Mouse (Mus musculus) thymus, adult 18-20 months (tissue): ENCODE results near the gene Pgap2.

Source experiments
- DNase-seq, 2 experiments: peaks; one replicate each; pipeline ENCODE4 v3.0.0; 2022; ENCODE audit warnings: mixed read lengths in 2 of 2

Pgap2 gene

GRCm38 (mm10) chr7:102209756-102210721 is at the start of gene Pgap2, which contains the start of gene Nup98:
Gene Pgap2 (plus strand): TSS chr7:102210208.
Gene Nup98 (minus strand): TSS chr7:102210176.
- peak; percentile 96 to 98 for DNase-seq

DNA sequence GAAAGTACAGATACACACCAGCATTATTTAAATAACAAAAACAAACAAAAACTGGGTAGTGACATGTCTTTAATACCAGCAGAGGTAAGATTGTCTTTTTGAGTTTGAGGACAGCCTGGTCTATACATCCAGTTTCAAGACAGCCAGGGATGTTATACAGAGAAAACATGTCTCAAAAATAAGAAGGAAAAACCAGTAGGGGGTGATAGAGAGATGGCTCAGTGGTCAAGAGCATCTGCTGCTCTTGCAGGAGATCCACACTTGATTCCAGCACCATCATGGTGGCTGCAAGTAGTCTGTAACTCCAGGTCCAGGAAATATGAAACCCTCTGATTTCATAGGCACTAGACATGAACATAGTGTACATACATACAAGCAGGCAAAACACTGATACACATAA is 39.7 kb upstream of the Pgap2 start:
- no peak for DNase-seq

DNA sequence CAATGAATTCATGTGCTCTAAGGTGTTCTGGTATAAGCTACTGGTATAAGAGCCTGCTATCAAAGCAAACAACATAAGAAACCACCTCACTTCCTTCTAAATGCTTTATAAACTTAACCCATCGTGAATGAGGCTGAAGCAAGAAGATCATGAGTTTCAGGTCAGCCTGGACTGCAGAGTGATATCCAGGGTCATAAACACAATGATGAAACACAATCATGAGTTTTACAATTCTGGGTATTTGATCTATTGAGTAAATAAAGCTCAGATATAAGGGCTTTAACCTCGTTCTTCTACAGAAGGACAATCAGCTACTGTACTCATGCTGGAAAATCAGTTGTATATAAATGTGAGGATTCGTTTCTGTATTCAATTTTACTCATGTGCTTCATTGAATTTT is 26.2 kb upstream of the Pgap2 start:
- no peak for DNase-seq

DNA sequence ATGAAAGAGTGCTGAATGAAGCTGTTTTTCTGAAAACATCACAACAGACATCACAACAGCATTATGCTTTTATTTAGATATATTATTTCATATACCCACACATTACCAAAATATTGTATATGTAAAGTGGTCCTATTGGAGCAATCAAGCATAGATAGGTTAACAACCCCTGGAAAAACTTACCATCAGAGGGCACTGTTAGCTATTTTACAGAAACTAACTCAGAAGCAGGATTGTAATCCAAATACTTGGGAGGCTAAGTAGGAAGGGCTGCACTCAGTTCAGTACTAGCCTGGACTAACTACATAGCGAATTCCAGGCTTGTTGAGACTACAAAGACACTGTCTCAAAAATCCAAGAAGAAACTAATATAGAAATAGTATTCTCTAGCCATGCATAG is 17.7 kb upstream of the Pgap2 start:
- DNase-seq, result no peak

- DNase-seq, result no peak
Observed at GRCm38 (mm10) chr7:102200576-102200975, 9.4 kb upstream of the Pgap2 start.

DNA sequence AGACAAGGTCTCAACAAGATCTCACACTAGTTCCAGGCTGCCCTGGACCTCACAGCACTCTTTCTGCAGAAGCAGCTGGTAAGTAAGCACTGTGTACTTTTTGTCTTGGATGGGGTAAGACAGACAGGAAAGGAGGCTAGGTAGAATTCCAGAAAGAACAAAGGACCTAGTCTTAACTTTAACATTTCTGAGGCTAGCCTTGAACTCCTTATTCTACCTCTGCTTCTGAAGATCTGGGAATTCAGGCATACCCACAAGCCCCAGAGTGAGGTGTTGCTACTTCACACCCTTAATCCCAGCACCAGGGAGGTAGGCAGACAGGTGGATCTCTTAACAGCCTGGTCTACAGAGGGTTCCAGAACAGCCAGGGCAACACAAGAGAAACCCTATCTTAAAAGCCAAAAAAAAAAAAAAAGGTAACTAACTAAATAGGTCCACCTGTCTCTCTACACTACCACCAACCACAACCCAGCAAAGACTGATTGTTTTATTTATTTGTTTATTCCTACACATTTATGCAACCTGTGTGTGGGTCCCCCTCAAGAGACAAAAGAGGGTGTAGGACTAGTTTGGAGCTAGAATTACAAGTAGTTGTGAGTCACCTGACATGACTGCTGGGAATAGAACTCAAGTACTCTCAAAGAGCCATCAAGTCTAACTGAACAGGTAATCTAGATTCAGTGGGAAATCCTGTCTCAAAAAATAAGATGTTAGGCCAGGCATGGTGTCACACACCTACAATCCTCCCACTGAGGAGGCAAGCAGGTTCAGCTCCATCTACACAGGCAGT is 8.8 kb upstream of the Pgap2 start:
- no peak for DNase-seq

DNA sequence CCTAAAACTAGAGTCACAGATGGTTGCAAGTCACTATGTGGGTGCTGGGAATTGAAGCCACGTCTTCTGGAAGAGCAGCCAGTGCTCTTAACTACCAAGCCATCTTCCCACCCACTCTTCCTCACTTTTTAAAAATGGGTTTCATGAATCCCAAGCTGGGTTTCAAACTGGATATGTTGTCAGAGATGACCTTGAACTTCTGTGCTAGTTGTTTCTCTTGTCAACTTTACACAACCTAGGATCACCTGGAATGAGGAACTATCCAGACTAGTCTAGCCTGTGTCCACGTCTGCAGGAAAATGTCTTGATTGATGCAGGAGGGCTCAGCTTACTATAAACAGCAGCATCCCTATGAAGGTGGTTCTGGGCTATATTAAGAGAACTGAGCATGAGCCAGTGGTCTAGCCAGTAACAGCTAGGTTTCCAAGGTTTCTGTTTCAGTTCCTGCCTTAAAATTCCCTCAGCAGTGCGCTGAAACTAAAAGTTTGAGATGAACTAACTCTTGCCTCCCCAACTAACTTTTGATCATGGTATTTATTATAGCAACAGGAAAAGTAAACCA is 5.6 kb upstream of the Pgap2 start:
- DNase-seq, result no peak

GRCm38 (mm10) chr7:102205646-102206045 is 4.4 kb upstream of the Pgap2 start:
- no peak for DNase-seq

GRCm38 (mm10) chr7:102208806-102209363 is 1.1 kb upstream of the Pgap2 start:
- no peak for DNase-seq

- no peak for DNase-seq
Observed at GRCm38 (mm10) chr7:102211071-102211470, 1.1 kb downstream of the Pgap2 start.

DNA sequence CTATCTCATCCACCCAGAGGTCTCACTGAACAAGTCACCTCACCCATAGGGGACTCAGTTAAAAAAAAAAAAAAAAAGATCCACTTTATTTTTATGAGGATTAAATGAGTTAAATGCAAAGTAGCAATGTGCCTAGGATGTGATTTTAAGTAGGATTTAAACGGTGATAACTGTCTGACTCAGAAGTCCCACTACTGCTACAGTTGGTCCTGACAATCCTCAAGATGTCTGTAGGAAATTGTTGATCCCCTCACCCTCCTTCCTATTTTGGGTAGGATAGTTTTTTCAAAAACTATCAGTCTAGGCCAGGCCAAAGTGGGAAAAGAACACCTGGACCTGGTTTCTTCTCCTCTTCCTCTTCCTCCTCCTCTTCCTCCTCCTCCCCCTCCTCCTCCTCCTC is 11.9 kb downstream of the Pgap2 start:
- no peak for DNase-seq

GRCm38 (mm10) chr7:102222336-102222735 is 12.3 kb downstream of the Pgap2 start:
- DNase-seq, result no peak

- peak; percentile 72 to 75 for DNase-seq
Observed at GRCm38 (mm10) chr7:102222830-102223556, 13.0 kb downstream of the Pgap2 start.

DNA sequence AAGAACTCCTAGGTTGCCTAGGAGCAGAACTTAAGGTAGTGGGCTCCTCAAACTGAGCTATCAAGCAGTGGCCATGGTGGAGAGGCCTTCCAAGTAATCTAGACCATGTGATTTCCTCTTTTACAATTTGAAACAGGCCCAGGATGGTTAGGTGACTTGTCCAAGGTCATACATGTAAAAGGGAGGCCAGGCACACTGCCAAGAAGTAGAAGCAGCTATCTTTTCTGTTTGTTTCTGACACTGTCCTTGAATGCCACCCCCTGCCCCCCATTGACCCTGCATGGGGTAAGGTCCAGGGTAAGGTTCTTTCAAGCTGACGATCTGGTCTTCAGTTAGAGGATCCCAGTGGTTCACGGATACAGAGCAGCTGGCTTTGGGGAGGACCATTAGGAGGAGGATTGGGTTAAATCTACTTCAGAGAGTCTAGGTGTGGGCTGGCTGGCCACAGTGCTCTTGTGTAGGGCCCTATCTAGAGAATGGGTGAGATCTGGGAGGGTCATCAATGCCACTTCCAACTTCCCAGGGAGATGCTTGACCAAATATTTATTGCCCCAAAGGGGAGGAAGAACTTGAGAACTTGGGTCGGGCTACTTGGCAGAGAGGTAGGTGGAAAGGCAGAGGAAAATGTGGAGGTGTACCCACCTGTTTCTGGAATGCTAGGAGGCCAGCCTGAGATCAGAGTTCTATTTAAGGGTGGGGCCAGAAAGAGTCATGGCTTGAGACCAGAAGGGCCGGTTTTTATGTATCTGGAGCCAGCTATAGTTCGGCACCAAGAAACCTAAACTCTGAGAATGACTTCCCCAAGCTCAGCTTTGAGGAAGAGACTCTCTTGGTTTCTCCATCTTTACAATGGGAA is 14.1 kb downstream of the Pgap2 start:
- no peak for DNase-seq

DNA sequence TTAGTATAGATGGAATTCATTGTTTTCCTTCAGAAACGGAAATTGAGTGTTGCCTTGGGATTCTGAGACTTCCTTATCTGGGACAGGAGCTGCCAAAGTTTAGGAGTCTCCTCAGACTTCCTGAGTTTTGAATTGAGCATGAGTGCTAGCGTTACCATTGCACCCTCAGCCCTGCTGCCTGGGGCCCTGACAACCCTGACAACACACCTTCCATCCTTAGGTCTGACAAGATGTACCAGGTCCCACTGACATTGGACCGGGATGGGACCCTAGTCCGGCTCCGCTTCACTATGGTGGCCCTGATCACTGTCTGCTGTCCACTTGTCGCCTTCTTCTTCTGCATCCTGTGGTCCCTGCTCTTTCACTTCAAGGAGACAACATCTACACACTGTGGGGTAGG is 16.0 kb downstream of the Pgap2 start:
- DNase-seq, result no peak

DNA sequence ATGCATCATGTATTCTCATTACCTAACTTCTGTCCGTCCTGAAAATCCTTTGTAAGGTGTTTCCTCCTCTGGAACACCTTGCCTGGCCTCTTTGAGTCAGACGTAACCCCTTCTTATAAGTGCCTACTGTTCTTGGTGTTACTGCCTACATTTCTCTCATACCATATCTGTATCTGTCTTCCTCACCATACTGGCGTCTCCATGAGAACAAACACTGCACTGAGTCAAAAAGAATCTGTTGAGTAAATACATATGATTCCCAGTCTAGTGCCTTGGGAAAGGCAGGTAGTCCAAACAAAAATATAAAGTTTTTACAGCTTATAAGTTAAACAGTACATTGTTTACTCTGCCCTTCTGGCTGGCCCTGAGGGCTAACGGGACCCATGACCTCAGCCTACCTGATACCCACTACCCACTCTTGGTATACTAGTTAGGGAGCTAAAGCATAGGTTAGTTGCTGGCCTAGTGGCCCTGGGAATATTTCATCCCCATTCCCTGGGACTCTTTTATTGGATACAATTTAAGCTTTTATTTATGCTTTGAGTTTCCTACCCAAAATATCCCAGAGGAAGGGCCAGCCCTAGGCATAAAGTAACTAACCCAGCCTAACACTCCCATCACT is 18.2 kb downstream of the Pgap2 start:
- no peak for DNase-seq

DNA sequence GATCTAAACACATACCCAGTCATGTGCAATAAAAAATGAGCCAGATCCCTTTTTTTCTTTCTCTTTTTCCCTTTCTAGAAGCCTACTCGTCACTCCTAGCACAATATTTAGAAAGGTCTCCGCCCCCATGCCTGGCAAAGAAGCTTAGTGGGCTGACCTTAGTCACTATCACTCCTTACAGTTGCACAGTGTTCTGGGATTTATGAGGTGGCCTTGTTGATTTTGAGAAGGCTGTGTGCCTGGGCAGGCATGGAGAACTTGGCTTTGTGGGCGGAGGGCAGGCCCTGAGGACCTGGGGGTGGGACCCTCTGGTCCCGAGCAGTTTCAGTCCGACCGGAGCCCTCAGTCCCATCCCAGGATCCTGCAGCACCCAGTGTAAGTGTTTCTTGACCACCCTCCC is 19.8 kb downstream of the Pgap2 start:
- DNase-seq, result no peak

DNA sequence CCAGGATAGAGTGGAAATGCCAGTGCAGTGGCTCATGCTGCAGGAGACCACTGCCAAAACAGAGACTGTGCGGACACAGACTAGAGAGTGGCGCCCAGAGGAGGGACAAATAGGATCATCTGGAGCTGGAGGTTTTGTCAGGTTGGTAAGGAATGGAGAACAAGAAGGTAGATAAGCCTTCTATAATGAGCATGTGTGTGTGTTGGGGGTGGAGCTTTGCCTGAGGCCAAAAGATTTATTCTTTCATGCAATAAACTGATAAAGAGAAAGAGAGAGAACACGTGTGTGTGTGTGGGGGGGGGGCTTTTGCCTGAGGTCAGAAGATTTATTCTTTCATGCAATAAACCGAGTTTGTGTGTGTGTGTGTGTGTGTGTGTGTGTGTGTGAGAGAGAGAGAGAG is 23.1 kb downstream of the Pgap2 start:
- DNase-seq, result no peak

- no peak for DNase-seq
Observed at GRCm38 (mm10) chr7:102238686-102239286, 28.8 kb downstream of the Pgap2 start.

DNA sequence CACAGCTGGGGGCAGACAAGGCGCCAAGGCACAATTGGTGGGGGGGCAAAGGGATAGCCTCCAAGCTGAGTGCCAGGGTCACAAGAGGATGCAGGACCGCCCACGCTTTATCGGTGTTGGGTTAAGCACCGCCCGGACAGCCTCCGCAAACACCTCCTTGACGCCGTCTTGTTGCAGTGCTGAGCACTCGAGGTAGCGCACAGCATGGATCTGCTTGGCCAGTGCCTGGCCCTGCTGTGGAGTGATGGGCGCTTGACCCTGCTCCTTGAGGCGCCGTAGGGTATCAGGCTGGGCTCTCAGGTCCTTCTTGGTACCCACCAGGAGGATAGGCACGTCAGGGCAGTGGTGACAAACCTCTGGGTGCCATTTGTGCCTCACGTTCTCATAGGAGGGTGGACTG is 29.6 kb downstream of the Pgap2 start:
- DNase-seq, result no peak

- DNase-seq, result no peak
Observed at GRCm38 (mm10) chr7:102242371-102242770, 32.4 kb downstream of the Pgap2 start.
